Mouse (Mus musculus) liver, embryonic 15.5 days (tissue): ENCODE data around the gene Eif4g2. TPM values are rescaled to one million over a fixed set of nuclear protein-coding genes. Genes with fewer than 3 reads are reported as not detected.

ENCODE experiments used
- ATAC-seq: fragments of 200-750 bp; cut with Nextera tagmentation; 2 replicates; pipeline ENCODE4 v1.8.0; 2017; ENCODE audit warnings: moderate number of reproducible peaks, mild to moderate bottlenecking, moderate library complexity; ENCODE audit not compliant: insufficient read depth
- H3K27ac ChIP-seq: fragments of 300-500 bp; sonication (generic); replicated peaks from 2 replicates; pipeline ENCODE4 v1.5.1; 2015; ENCODE audit warnings: mild to moderate bottlenecking, inconsistent platforms
- H3K27me3 ChIP-seq: fragments of 300-500 bp; sonication (generic); 2 replicates; pipeline ENCODE4 v1.6.1; 2015; ENCODE audit warnings: mild to moderate bottlenecking, inconsistent platforms
- H3K36me3 ChIP-seq: fragments of 300-500 bp; sonication (generic); replicated peaks from 2 replicates; pipeline ENCODE4 v1.6.1; 2015; ENCODE audit warnings: moderate library complexity, mild to moderate bottlenecking, inconsistent platforms
- H3K4me1 ChIP-seq: fragments of 300-500 bp; sonication (generic); replicated peaks from 2 replicates; pipeline ENCODE4 v1.6.1; 2015; ENCODE audit warnings: inconsistent platforms
- H3K4me2 ChIP-seq: fragments of 300-500 bp; sonication (generic); 2 replicates; pipeline ENCODE4 v1.6.1; 2015; ENCODE audit warnings: moderate library complexity, mild to moderate bottlenecking, inconsistent platforms
- H3K4me3 ChIP-seq: fragments of 300-500 bp; sonication (generic); replicated peaks from 2 replicates; pipeline ENCODE4 v1.5.1; 2015; ENCODE audit warnings: mild to moderate bottlenecking, inconsistent platforms
- H3K9ac ChIP-seq: fragments of 300-500 bp; sonication (generic); 2 replicates; pipeline ENCODE4 v1.6.1; 2015; ENCODE audit warnings: moderate library complexity, mild to moderate bottlenecking, inconsistent platforms
- H3K9me3 ChIP-seq: fragments of 300-500 bp; sonication (generic); replicated peaks from 2 replicates; pipeline ENCODE4 v1.6.1; 2016; ENCODE audit warnings: inconsistent platforms
- WGBS: fragments of 180-500 bp; shearing (Covaris S2); methylation state at CpG from one replicate; pipeline ENCODE4 v1.1.7; 2015; ENCODE audit warnings: mixed read lengths; ENCODE audit not compliant: insufficient replicate concordance; 5-methylcytosine and 5-hydroxymethylcytosine counted together
- polyA plus RNA-seq: library from polyadenylated mRNA; unstranded; fragments of >200 nt; fragmentation: Nextera tagmentation; extraction: Ambion mirVana; gene quantifications from 2 replicates; pipeline ENCODE4 v1.2.1, GENCODE M21; 2015

Eif4g2 gene
- polyA plus RNA-seq, 1 experiment from 2014 or later, result 346 TPM

- H3K27me3 ChIP-seq, result no peaks in the 10 kb centered on the region
- no peak overlapping the region for H3K4me3 ChIP-seq
- no peaks in the 10 kb centered on the region for H3K4me1 ChIP-seq
- H3K36me3 ChIP-seq, result peaks cover 70% of the 10 kb centered on the region
- H3K27ac ChIP-seq, result no peak overlapping the region
- H3K9ac ChIP-seq, result no peak overlapping the region
- no peak overlapping the region for H3K4me2 ChIP-seq
- 90% methylated on average over 7 of the region's 7 CpGs for WGBS
- peaks cover 9% of the 10 kb centered on the region for H3K9me3 ChIP-seq
- peak; percentile 37; the same call in 1 of the 2 replicates for ATAC-seq
Observed at GRCm38 (mm10) chr7:111069439-111070166, 13.2 kb downstream of the Eif4g2 start.

DNA sequence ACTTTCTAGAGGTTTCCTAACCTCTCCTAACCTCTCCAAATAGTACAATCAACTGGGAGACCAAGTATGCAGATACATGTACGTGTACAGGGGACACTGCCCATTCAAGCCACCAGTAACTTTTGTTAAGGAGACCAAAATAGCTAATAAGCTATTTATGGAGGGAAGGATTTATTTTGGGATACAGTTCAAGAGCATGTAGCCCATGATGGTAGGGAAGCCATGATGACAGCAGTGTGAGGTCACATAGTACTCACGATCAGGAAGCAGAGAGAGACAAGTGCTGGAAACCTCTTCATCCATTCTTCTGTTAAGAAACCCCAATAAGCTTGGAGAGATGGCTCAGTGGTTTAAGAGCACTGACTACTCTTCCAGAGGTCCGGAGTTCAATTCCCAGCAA lies 14.6 kb downstream of the Eif4g2 start:
- WGBS, result 99% methylated on average over 3 of the region's 3 CpGs
- H3K4me3 ChIP-seq, result no peak overlapping the region
- no peak overlapping the region for H3K4me2 ChIP-seq
- no peaks in the 10 kb centered on the region for H3K4me1 ChIP-seq
- no peak for ATAC-seq
- H3K27ac ChIP-seq, result no peak overlapping the region
- H3K27me3 ChIP-seq, result no peaks in the 10 kb centered on the region
- no peak overlapping the region for H3K9ac ChIP-seq
- peaks cover 9% of the 10 kb centered on the region for H3K9me3 ChIP-seq
- H3K36me3 ChIP-seq, result peaks cover 62% of the 10 kb centered on the region

- Histone ChIP-seq H3K9ac (no peak overlapping the region), H3K4me1 (no peaks in the 10 kb centered on the region), H3K9me3 (peaks cover 4% of the 10 kb centered on the region; the same call in 1 of the 2 replicates), H3K27ac (no peak overlapping the region), H3K36me3 (peaks cover 12% of the 10 kb centered on the region), H3K27me3 (no peaks in the 10 kb centered on the region), H3K4me2 (no peak overlapping the region), H3K4me3 (no peak overlapping the region)
- ATAC-seq, result no peak
- 81% methylated on average over 1 of the region's 1 CpGs for WGBS
Observed at GRCm38 (mm10) chr7:111062971-111063370, 19.9 kb downstream of the Eif4g2 start.

DNA sequence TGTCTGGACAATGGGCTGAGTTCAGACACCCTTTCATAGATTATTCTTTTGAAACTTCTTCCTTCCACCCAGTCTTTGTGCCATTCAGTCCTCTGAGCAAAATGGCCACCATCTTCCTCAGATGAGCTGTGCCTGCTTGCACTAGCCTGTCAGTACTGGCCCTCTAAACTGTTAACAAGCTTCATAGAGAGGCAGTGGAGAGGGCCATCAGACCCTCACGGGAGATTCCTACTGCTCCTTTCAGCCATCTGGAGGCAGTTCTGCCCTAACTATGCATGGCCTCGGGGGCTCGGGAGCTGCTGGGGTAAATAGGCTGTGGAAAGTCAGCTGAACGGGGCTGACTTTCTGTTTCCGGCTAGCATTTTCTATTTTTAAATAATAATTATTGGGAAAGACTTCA lies 23.3 kb downstream of the Eif4g2 start:
- Histone ChIP-seq H3K9me3 (no peaks in the 10 kb centered on the region), H3K4me1 (no peaks in the 10 kb centered on the region), H3K4me2 (no peak overlapping the region), H3K36me3 (peaks cover 23% of the 10 kb centered on the region), H3K9ac (no peak overlapping the region), H3K4me3 (no peak overlapping the region), H3K27me3 (no peaks in the 10 kb centered on the region), H3K27ac (no peak overlapping the region)
- no peak for ATAC-seq
- 73% methylated on average over 5 of the region's 5 CpGs for WGBS

- Histone ChIP-seq H3K27ac (no peak overlapping the region), H3K9ac (no peak overlapping the region), H3K36me3 (peaks cover 51% of the 10 kb centered on the region), H3K27me3 (no peaks in the 10 kb centered on the region), H3K4me2 (no peak overlapping the region), H3K4me1 (no peaks in the 10 kb centered on the region), H3K4me3 (no peak overlapping the region), H3K9me3 (no peaks in the 10 kb centered on the region)
- ATAC-seq, result no peak
- WGBS, result 58% methylated on average over 3 of the region's 3 CpGs
Observed at GRCm38 (mm10) chr7:111055984-111056657, 26.7 kb downstream of the Eif4g2 start.

DNA sequence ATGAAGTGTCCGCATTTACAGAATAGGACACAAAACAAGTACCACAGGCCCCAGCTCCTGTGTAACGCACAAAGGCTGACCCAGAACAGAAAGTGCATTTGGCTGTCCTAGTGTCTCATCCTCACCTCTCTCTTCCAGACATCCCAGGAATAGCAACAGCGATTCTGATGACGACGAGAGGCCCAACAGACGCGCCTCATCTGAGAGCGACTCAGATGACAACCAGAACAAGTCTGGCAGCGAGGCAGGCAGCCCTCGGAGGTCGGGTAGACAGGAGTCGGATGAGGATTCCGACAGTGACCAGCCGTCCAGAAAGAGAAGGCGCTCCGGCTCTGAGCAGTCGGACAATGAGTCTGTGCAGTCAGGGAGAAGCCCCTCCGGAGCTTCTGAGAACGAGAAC lies 27.6 kb downstream of the Eif4g2 start:
- Histone ChIP-seq H3K9me3 (no peaks in the 10 kb centered on the region), H3K36me3 (peaks cover 58% of the 10 kb centered on the region)

GRCm38 (mm10) chr7:111049652-111050421 lies 33.0 kb downstream of the Eif4g2 start:
- no peaks in the 10 kb centered on the region for H3K27me3 ChIP-seq
- ATAC-seq, result no peak
- H3K4me2 ChIP-seq, result no peak overlapping the region
- H3K27ac ChIP-seq, result no peak overlapping the region
- no peaks in the 10 kb centered on the region for H3K9me3 ChIP-seq
- no peaks in the 10 kb centered on the region for H3K4me1 ChIP-seq
- H3K36me3 ChIP-seq, result peaks cover 89% of the 10 kb centered on the region
- H3K9ac ChIP-seq, result no peak overlapping the region
- H3K4me3 ChIP-seq, result no peak overlapping the region
- 63% methylated on average over 6 of the region's 6 CpGs for WGBS

More for the DNA sequence above, 27.6 kb downstream of the Eif4g2 start:
- ATAC-seq, result no peak
- H3K4me3 ChIP-seq, result no peak overlapping the region
- no peak overlapping the region for H3K9ac ChIP-seq
- WGBS, result 83% methylated on average over 19 of the region's 19 CpGs
- no peak overlapping the region for H3K27ac ChIP-seq
- H3K27me3 ChIP-seq, result no peaks in the 10 kb centered on the region
- no peaks in the 10 kb centered on the region for H3K4me1 ChIP-seq
- no peak overlapping the region for H3K4me2 ChIP-seq

DNA sequence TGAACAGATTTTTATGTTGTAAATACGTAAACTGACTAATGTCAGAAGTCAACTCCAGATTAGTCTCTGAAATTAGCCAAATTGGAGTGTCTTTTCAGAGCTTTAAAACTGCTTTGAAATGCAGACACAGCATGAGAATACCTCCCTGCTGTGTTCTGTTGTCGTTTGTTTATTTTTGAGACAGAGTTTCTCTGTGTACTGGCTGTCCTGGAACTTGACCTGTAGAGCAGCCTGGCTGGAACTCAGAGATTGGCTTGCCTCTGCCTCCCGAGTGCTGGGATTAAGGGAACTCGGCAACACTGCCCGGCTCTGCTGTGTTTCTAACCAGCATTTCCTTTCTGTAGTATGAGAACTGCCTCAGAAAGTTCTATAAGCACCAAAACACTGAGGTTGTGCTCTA lies 33.9 kb downstream of the Eif4g2 start:
- ATAC-seq, result no peak
- WGBS, result 80% methylated on average over 5 of the region's 5 CpGs
- Histone ChIP-seq H3K36me3 (peaks cover 89% of the 10 kb centered on the region), H3K4me3 (no peak overlapping the region), H3K9me3 (no peaks in the 10 kb centered on the region), H3K9ac (no peak overlapping the region), H3K4me1 (no peaks in the 10 kb centered on the region), H3K27ac (no peak overlapping the region), H3K27me3 (no peaks in the 10 kb centered on the region), H3K4me2 (no peak overlapping the region)

DNA sequence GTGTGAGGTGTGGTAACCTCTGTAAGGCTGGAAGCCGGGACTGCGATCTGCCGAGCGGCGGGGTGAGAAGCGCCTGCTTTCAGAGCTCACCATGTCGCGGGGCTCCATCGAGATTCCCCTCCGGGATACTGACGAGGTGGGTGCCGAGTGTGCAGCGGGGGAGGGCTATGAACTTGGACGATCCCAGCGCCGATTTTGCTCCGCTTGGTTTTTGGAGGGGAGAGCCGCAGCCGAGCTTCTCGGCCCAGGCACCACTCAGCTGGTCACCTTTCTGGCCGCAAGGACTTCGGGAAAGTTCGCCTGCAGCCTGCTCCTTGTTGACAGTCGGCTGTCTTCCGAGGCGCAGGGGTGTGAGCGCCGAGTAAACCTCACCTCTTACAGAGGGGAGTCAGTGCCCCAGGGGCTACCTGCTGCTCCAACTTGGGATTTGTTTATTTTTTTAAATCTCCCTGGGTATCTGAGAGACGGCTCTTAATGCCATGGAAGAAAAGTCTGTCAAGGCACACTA lies 53.7 kb downstream of the Eif4g2 start:
- peak overlapping the region; percentile 80 for H3K4me3 ChIP-seq
- H3K36me3 ChIP-seq, result peaks cover 28% of the 10 kb centered on the region
- peak; percentile 29 for ATAC-seq

GRCm38 (mm10) chr7:111028281-111029045 lies 54.4 kb downstream of the Eif4g2 start, which contains the start of gene Ctr9:
Ctr9 (plus strand) TSS chr7:111028951.
- Histone ChIP-seq H3K4me3 (peak within 1 kb of the TSS; percentile 80), H3K9ac (peak within 1 kb of the TSS; percentile 77), H3K27ac (peak within 1 kb of the TSS; percentile 96), H3K27me3 (no peaks in the 10 kb centered on the region), H3K36me3 (peaks cover 24% of the 10 kb centered on the region), H3K4me1 (peaks cover 32% of the 10 kb centered on the region), H3K4me2 (peak within 1 kb of the TSS; percentile 79), H3K9me3 (no peaks in the 10 kb centered on the region)
- peak; percentile 91 for ATAC-seq
- WGBS, result 5% methylated on average over 45 of the region's 45 CpGs

More for the DNA sequence above, 53.7 kb downstream of the Eif4g2 start:
- WGBS, result under 1% methylated on average over 29 of the region's 29 CpGs
- Histone ChIP-seq H3K4me1 (peaks cover 31% of the 10 kb centered on the region), H3K27ac (peak overlapping the region; percentile 96), H3K9ac (peak overlapping the region; percentile 77), H3K27me3 (no peaks in the 10 kb centered on the region), H3K9me3 (no peaks in the 10 kb centered on the region), H3K4me2 (peak overlapping the region; percentile 79)
